Mouse (Mus musculus) midbrain, postnatal 0 days (tissue): ENCODE measurements around the gene Suds3. TPM values are rescaled to one million over a fixed set of nuclear protein-coding genes. Genes with fewer than 3 reads are reported as not detected.

Source experiments
- ATAC-seq: fragments of 200-750 bp; cut with Nextera tagmentation; 2 replicates; pipeline ENCODE4 v1.8.0; 2017; ENCODE audit warnings: moderate number of reproducible peaks, mild to moderate bottlenecking, moderate TSS enrichment, moderate library complexity; ENCODE audit not compliant: low FRiP score
- DNase-seq: peaks from one replicate; pipeline ENCODE4 v3.0.0-alpha.2; 2015; ENCODE audit warnings: low spot score
- H3K27ac ChIP-seq: fragments of 300-500 bp; sonication (generic); 2 replicates; pipeline ENCODE4 v1.5.1; 2014; ENCODE audit warnings: low read depth, mild to moderate bottlenecking, low read length, mixed read lengths
- H3K27me3 ChIP-seq: fragments of 300-500 bp; sonication (generic); 2 replicates; pipeline ENCODE4 v1.6.1; 2014; ENCODE audit warnings: low read length, control low read depth, mixed read lengths; ENCODE audit not compliant: insufficient read depth
- H3K36me3 ChIP-seq: fragments of 300-500 bp; sonication (generic); 2 replicates; pipeline ENCODE4 v1.6.1; 2014; ENCODE audit warnings: low read length, control low read depth, mixed read lengths; ENCODE audit not compliant: insufficient read depth
- H3K4me1 ChIP-seq: fragments of 300-500 bp; sonication (generic); 2 replicates; pipeline ENCODE4 v1.6.1; 2014; ENCODE audit warnings: mild to moderate bottlenecking, control low read depth, antibody characterized with exemption, low read length, mixed read lengths; ENCODE audit not compliant: insufficient read depth
- H3K4me2 ChIP-seq: fragments of 300-500 bp; sonication (generic); 2 replicates; pipeline ENCODE4 v1.6.1; 2014; ENCODE audit warnings: low read depth, mild to moderate bottlenecking, low read length, mixed read lengths; ENCODE audit not compliant: poor library complexity, severe bottlenecking
- H3K4me3 ChIP-seq: fragments of 300-500 bp; sonication (generic); 2 replicates; pipeline ENCODE4 v1.5.1; 2014; ENCODE audit warnings: low read depth, mild to moderate bottlenecking, low read length, moderate library complexity
- H3K9ac ChIP-seq: fragments of 300-500 bp; sonication (generic); replicated peaks from 2 replicates; pipeline ENCODE4 v1.6.1; 2014; ENCODE audit warnings: mild to moderate bottlenecking, low read length, moderate library complexity, mixed read lengths; ENCODE audit not compliant: poor library complexity, severe bottlenecking
- H3K9me3 ChIP-seq: fragments of 300-500 bp; sonication (generic); 2 replicates; pipeline ENCODE4 v1.6.1; 2016; ENCODE audit warnings: low read length, control low read depth
- CTCF ChIP-seq: IDR thresholded peaks from 2 replicates; pipeline ENCODE4 v1.5.1; 2016; ENCODE audit warnings: antibody characterized with exemption, mild to moderate bottlenecking
- WGBS: fragments of 180-500 bp; shearing (Covaris S2); extraction: QIAGEN DNeasy Blood & Tissue Kit; methylation state at CpG from one replicate; pipeline ENCODE4 v1.1.7; 2014; 5-methylcytosine and 5-hydroxymethylcytosine counted together
- polyA plus RNA-seq: library from polyadenylated mRNA; unstranded; fragments of >200 nt; fragmentation: Nextera tagmentation; extraction: Ambion mirVana; gene quantifications from 2 replicates; pipeline ENCODE4 v1.2.1, GENCODE M21; 2015
- total RNA-seq: library from RNA; depleted of rRNA; stranded (reverse); fragments of >200 nt; gene quantifications from 2 replicates; pipeline ENCODE4 v1.2.3, GENCODE M21; 2014

Suds3 gene
- total and polyA plus RNA-seq, 2 experiments from 2014 or later = 70.9 to 95.0 TPM

DNA sequence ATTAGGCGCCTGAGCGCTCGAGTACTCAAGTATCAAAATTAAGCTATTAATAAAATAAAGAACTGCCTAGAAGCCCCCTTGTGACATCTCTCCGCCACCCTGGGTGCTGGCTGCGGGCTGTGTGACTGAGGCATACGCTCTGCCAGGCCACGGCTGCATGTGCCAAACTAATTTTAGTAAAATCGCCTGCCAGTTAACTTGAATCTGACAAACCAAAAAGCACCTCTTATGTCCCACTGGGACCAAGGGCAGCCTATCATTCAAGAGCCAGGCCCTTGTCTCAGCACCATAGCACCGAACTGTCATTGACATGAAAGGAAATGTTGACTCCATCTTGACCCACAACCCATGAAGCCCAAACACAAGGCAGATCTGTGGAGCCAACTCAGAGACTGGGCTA, 10.2 kb downstream of the Suds3 start:
- Histone ChIP-seq H3K9me3 (no peaks in the 10 kb centered on the region), H3K4me2 (no peak overlapping the region), H3K27me3 (no peaks in the 10 kb centered on the region), H3K4me3 (no peak overlapping the region), H3K27ac (no peak overlapping the region), H3K4me1 (no peaks in the 10 kb centered on the region), H3K9ac (no peak overlapping the region), H3K36me3 (peaks cover 81% of the 10 kb centered on the region)
- TF ChIP-seq CTCF = no peak
- no peak for ATAC-seq
- 84% methylated on average over 9 of the region's 9 CpGs for WGBS
- DNase-seq = no peak

DNA sequence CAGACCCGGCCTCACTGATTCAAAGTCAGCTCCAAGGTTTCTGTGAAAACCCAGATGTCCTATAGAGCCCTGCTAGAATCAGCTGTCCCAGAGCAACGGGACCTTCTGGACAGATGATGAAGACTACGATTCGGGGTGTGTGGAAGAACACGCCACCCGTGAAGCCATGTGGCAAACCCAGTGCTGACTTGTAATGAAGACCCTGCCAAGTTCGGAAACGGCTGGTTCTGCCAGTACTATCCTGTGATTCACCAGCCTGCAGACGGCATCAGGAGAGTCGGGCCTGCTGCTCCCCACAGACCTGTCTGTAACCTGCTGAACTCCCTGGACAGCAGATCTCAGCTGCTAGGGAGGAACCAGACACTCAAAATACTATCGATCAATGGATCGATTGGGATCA, 11.6 kb downstream of the Suds3 start:
- ATAC-seq (no peak), DNase-seq (no peak)
- Histone ChIP-seq H3K4me1 (no peaks in the 10 kb centered on the region), H3K27ac (no peak overlapping the region), H3K4me2 (no peak overlapping the region), H3K9ac (no peak overlapping the region), H3K9me3 (no peaks in the 10 kb centered on the region), H3K4me3 (no peak overlapping the region), H3K27me3 (no peaks in the 10 kb centered on the region), H3K36me3 (peaks cover 85% of the 10 kb centered on the region)
- WGBS = 96% methylated on average over 12 of the region's 12 CpGs
- TF ChIP-seq CTCF = no peak

DNA sequence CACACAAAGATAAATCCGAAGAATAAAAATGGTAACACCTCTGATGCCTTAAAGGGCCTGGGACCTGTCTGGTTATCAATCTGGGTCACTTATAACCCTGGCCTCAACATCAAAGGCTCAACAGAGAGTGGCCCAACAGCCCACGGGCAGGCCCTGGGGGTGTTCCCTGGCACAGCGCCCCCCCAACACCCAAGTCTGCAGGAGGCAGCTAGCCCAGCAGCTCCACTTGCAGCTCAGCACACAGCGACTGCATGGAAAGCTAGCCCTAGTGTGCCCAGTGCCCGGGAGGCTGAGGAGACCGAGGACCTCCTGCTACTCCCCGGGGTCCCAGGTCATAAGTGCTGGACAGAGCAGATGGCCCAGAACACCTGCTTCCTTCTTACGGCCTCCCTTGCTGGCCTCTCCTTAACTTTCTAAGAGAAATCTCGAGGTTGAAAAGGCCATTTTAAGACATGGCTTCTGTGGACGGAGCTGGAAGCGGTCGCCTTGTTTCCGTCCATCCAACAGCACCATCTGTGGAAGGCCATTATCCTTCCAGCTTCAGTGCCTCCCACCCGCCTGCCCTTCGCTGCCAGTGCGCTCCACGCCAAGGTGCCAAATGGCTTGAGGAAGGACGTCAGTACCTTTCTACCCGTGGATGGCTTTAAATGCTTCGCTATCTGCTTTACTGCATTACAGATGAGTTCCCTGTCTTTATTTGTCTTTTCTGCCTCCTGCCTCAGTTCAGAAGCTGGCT, 12.6 kb downstream of the Suds3 start:
- 96% methylated on average over 20 of the region's 20 CpGs for WGBS
- no peak for TF ChIP-seq CTCF
- peaks cover 80% of the 10 kb centered on the region for H3K36me3 ChIP-seq
- no peaks in the 10 kb centered on the region for H3K9me3 ChIP-seq
- no peak overlapping the region for H3K4me3 ChIP-seq
- no peak overlapping the region for H3K4me2 ChIP-seq
- no peak for DNase-seq
- H3K9ac ChIP-seq = no peak overlapping the region
- no peaks in the 10 kb centered on the region for H3K27me3 ChIP-seq
- no peaks in the 10 kb centered on the region for H3K4me1 ChIP-seq
- H3K27ac ChIP-seq = no peak overlapping the region
- ATAC-seq = no peak

DNA sequence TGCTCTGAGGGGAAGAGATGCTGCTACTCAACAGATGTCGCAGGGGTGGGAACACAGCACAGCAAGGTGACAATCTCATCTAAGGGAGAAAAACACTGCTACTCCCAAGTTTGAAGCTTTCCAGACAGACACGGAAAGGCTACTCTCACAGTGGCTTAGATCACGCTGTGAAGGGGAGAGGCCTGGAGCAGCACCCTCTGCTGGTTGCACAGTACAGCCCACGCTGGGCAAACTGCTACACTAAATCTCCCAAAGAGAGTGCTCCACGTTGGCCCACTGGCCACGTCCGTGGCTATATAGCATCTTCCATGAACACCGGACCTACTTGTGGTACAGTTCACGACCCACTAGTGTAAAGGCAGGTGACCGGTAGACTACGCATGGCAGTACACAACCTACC, 16.2 kb downstream of the Suds3 start:
- no peaks in the 10 kb centered on the region for H3K4me1 ChIP-seq
- no peak for ATAC-seq
- DNase-seq = no peak
- H3K9ac ChIP-seq = no peak overlapping the region
- H3K4me2 ChIP-seq = no peak overlapping the region
- no peak overlapping the region for H3K4me3 ChIP-seq
- peak; percentile 37 for TF ChIP-seq CTCF
- no peaks in the 10 kb centered on the region for H3K27me3 ChIP-seq
- H3K9me3 ChIP-seq = no peaks in the 10 kb centered on the region
- 85% methylated on average over 11 of the region's 11 CpGs for WGBS
- H3K36me3 ChIP-seq = peaks cover 59% of the 10 kb centered on the region
- H3K27ac ChIP-seq = no peak overlapping the region

DNA sequence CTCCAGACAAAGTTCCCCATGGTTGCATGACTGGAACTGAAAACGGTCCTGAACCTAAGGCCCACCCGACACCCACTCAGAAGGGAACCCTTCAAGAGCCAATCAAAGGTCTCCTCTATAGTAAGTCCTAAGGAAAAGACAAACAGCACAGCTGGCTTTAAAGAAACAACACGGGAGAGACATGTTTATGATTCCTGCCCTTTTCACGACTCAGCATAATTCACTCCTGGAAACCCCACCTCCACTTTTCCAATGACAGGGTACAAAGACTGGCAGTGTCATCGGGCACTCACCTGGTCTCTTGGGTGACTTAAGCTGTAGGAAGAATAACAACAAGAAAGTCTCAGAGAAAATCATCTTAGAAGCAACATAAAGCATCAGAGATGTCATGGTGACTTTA, 16.9 kb downstream of the Suds3 start:
- Histone ChIP-seq H3K27me3 (no peaks in the 10 kb centered on the region), H3K27ac (no peak overlapping the region), H3K9me3 (no peaks in the 10 kb centered on the region), H3K9ac (no peak overlapping the region), H3K4me3 (no peak overlapping the region), H3K36me3 (peaks cover 55% of the 10 kb centered on the region), H3K4me2 (no peak overlapping the region), H3K4me1 (no peaks in the 10 kb centered on the region)
- ATAC-seq (no peak), DNase-seq (no peak)
- TF ChIP-seq CTCF = no peak
- WGBS = 85% methylated on average over 5 of the region's 5 CpGs

DNA sequence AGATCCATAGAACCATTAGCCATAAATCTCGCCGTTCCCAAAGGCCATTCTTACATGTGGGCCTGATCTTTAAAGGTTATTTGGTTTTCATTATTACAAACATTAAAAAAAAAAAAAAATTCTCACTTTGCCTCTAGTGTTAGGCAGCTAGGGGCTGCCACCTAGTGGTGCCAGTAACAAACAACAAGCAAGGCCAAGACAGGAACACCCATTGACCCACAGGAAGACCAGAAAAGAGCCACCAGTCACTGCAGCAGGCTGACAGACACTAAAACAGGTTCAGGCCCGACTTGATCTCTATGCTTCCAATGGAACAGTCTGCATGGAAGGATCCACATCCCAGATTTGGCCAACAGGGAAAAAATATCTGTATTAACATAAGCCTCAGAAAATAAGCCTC, 19.2 kb downstream of the Suds3 start:
- no peak overlapping the region for H3K4me3 ChIP-seq
- no peaks in the 10 kb centered on the region for H3K27me3 ChIP-seq
- H3K4me1 ChIP-seq = no peaks in the 10 kb centered on the region
- no peaks in the 10 kb centered on the region for H3K9me3 ChIP-seq
- H3K27ac ChIP-seq = no peak overlapping the region
- peak; percentile 94 for TF ChIP-seq CTCF
- ATAC-seq (no peak), DNase-seq (peak; percentile 78)
- WGBS = 39% methylated on average over 3 of the region's 3 CpGs
- H3K9ac ChIP-seq = no peak overlapping the region
- no peak overlapping the region for H3K4me2 ChIP-seq
- H3K36me3 ChIP-seq = peaks cover 49% of the 10 kb centered on the region
